Mouse (Mus musculus) liver, postnatal 0 days (tissue): ENCODE results near the gene Gper1.

Experiments
- CTCF ChIP-seq: sonication (generic); IDR thresholded peaks from 2 replicates; pipeline ENCODE4 v1.5.1; 2016; ENCODE audit warnings: antibody characterized with exemption, low read depth
- EP300 ChIP-seq: IDR thresholded peaks from 2 replicates; pipeline ENCODE4 v1.6.1; 2016; ENCODE audit warnings: antibody characterized with exemption, low read depth, mild to moderate bottlenecking

- TF ChIP-seq CTCF (no peak), EP300 (no peak)
Observed at GRCm38 (mm10) chr5:139455166-139455565, 32.2 kb downstream of the Gper1 start.
